Mouse (Mus musculus): ENCODE data around the gene Sec62. TPM values are rescaled to one million over a fixed set of nuclear protein-coding genes. Genes with fewer than 3 reads are reported as not detected.
"Not testable (repeated sequence)": the region's sequence is repeated elsewhere in the genome, so short reads cannot be mapped to it uniquely, and the experiment has no call there.

Sec62 gene
- polyA plus RNA-seq, 1 experiment from 2014 or later = 95.2 TPM

DNA sequence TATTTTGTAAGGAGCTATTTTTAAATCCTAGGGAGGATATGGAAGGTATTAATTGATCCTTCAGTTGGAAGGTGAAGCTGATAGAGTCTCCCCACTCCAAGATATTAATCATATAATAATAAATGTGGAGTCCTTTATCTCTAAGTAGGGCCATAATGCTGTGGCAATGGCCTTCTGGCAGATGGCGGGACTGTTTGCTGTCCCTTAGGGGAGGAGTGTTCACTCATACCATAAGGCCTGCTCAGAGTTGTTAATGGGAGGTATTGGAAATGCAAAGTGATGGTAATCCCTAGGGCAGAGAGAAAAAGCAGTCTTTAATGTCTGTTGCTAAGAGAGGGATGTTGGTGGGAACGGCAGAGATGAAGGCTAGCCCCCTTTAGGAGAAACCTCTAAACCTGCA is 53.1 kb downstream of the Sec62 start:
- 83% methylated on average over 2 of the region's 2 CpGs for WGBS
- no peaks in the 10 kb centered on the region for H3K4me1 ChIP-seq
- H3K4me2 ChIP-seq = no peak overlapping the region
- no peaks in the 10 kb centered on the region for H3K27me3 ChIP-seq
- H3K4me3 ChIP-seq = no peak overlapping the region
- no peaks in the 10 kb centered on the region for H3K9me3 ChIP-seq
- no peaks in the 10 kb centered on the region for H3K36me3 ChIP-seq
- ATAC-seq (ENCODE audit: insufficient number of reproducible peaks, insufficient read depth, low FRiP score, low TSS enrichment, low read depth) = no peak
- H3K9ac ChIP-seq = no peak overlapping the region
- no peak overlapping the region for H3K27ac ChIP-seq

DNA sequence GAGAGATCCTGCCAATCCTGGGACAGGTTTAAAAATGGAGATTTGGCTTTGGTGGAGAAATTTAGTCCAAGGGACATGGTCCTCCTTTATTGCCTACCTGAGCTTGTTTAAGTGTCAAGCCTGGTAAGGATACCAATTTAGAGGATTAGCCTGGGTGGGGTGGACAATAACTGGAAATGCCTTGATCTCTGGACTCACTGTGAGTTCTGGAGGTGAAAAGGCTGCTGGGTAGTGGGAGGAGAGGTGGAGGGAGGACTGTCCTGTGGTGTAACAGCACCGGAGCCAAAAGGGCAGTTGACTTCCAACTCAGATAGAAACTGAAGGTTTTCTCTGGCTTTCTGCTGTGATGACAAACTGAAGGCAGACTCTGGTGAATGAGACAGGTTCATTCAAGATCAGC is 54.7 kb downstream of the Sec62 start:
- H3K4me3 ChIP-seq = no peak overlapping the region
- H3K4me2 ChIP-seq = no peak overlapping the region
- no peak overlapping the region for H3K9ac ChIP-seq
- H3K36me3 ChIP-seq = no peaks in the 10 kb centered on the region
- no peak for ATAC-seq (ENCODE audit: insufficient number of reproducible peaks, insufficient read depth, low FRiP score, low TSS enrichment, low read depth)
- H3K4me1 ChIP-seq = no peaks in the 10 kb centered on the region
- WGBS = 67% methylated on average over 1 of the region's 1 CpGs
- H3K27me3 ChIP-seq = no peaks in the 10 kb centered on the region
- H3K27ac ChIP-seq = no peak overlapping the region
- H3K9me3 ChIP-seq = no peaks in the 10 kb centered on the region

DNA sequence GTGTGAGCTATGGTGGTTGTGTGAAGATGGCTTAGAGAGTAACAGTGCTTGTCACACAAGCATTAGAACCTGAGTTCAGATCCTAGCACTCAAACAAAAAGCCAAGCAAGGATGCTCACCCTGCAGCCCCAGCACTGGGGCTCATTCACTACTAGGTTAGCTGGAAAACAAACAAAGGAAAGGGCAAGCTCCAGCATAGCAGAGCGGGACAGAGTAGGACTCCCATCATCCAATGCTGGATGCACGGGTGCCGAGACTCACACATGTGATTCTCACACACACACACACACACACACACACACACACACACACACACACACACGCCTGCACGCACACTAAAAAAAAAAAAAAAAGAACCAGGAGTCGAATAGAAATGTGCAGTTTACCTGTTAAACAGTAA is 58.7 kb downstream of the Sec62 start:
- H3K9me3 ChIP-seq = no peaks in the 10 kb centered on the region
- no peak overlapping the region for H3K4me2 ChIP-seq
- H3K27me3 ChIP-seq = peaks cover 19% of the 10 kb centered on the region
- no peaks in the 10 kb centered on the region for H3K36me3 ChIP-seq
- ATAC-seq (ENCODE audit: insufficient number of reproducible peaks, insufficient read depth, low FRiP score, low TSS enrichment, low read depth) = no peak
- H3K27ac ChIP-seq = no peak overlapping the region
- no peak overlapping the region for H3K9ac ChIP-seq
- H3K4me1 ChIP-seq = peaks cover 4% of the 10 kb centered on the region; the same call in 1 of the 2 replicates
- no peak overlapping the region for H3K4me3 ChIP-seq
- 79% methylated on average over 4 of the region's 6 CpGs for WGBS

DNA sequence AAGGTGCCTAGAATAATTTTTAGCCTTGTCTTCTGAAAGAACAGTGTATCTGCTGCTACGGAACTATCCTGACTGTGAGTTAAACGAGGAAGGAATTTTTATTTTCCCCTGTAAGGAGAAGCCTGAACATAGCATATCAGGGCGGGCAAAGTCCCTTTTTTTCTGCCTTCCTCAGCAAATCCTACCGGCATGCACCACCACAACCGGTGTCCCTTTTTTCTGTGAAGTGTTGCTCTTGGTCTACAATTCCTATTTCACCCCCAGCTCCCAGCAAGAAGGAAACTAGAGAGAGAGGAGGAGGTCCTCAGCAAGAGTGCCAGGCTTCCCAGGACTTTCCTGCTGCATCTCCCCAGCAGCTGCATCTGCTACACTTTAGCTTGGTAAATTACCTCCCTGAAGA is 60.9 kb downstream of the Sec62 start:
- no peaks in the 10 kb centered on the region for H3K9me3 ChIP-seq
- no peak overlapping the region for H3K4me2 ChIP-seq
- ATAC-seq (ENCODE audit: insufficient number of reproducible peaks, insufficient read depth, low FRiP score, low TSS enrichment, low read depth) = no peak
- H3K9ac ChIP-seq = no peak overlapping the region
- peaks cover 25% of the 10 kb centered on the region for H3K27me3 ChIP-seq
- WGBS = 83% methylated on average over 5 of the region's 5 CpGs
- peaks cover 4% of the 10 kb centered on the region; the same call in 1 of the 2 replicates for H3K4me1 ChIP-seq
- H3K27ac ChIP-seq = no peak overlapping the region
- H3K4me3 ChIP-seq = no peak overlapping the region
- H3K36me3 ChIP-seq = no peaks in the 10 kb centered on the region

DNA sequence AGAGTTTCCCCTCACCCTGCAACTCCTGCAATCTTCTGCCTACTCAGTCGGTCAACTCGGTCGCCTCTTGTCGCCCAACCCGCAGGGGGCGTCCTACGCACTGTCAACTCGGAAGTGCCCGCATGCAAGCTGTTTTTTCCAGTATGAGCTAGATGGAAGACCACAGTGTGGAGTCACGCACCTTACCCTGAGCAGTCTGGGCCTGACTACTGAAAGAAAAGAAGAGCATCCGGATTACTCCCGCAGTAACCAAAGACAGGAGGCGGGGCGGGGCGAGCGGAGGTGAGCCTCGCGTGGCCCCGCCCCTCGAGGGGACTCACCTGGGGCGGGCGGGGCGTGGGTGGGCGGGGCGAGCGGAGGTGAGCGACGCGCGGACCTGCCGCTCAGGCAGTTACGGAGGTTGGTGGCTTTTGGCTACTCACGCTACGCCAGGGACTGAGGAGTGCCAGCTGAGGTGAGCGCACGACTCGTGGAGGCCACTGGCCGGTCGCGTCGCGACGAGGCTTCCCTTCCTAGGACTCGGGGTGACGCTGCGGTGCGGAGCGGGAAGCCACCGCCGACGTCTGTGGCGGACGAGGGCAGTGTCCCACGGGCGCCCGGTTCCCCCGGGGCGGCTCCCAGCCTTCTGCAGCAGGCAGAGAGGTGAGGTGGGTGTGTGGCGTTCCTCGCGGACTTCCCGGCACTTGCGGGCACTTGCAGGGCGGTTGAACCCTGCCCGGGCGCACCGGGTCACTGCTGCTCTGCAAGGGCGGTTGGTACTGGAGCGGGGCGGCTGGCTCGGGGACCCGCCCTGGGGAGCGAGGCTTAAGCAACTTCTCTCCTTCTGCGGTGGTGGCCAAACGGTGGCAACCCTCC is 63.2 kb downstream of the Sec62 start, which contains the start of gene Gpr160:
TSS of gene Gpr160 (plus strand) at position 347 of the 855 bp plus-strand sequence.
- peak within 1 kb of the TSS; percentile 65 for H3K4me3 ChIP-seq
- no peaks in the 10 kb centered on the region for H3K36me3 ChIP-seq
- no peaks in the 10 kb centered on the region for H3K9me3 ChIP-seq
- peaks cover 25% of the 10 kb centered on the region for H3K27me3 ChIP-seq
- H3K4me2 ChIP-seq = peak within 1 kb of the TSS; percentile 99
- peak; percentile 85 for ATAC-seq (ENCODE audit: insufficient number of reproducible peaks, insufficient read depth, low FRiP score, low TSS enrichment, low read depth)
- under 1% methylated on average over 75 of the region's 75 CpGs for WGBS
- peak within 1 kb of the TSS; percentile 76 for H3K9ac ChIP-seq
- no peak within 1 kb of the TSS for H3K27ac ChIP-seq
- peaks cover 4% of the 10 kb centered on the region; the same call in 1 of the 2 replicates for H3K4me1 ChIP-seq

DNA sequence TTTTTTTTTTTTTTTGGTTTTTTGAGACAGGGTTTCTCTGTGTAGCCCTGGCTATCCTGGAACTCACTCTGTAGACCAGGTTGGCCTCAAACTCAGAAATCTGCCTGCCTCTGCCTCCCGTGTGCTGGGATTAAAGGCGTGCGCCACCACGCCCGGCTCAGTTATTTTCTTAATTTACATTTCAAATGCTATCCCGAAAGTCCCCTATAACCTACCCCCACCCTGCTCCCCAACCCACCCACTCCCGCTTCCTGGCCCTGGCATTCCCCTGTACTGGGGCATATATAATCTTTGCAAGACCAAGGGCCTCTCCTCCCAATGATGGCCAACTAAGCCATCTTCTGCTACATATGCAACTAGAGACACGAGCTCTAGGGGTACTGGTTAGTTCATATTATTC is 66.9 kb downstream of the Sec62 start:
- ATAC-seq (ENCODE audit: insufficient number of reproducible peaks, insufficient read depth, low FRiP score, low TSS enrichment, low read depth); H3K4me2 ChIP-seq; H3K9me3 ChIP-seq; H3K9ac ChIP-seq; H3K4me1 ChIP-seq; H3K36me3 ChIP-seq; H3K4me3 ChIP-seq; H3K27ac ChIP-seq: not testable (repeated sequence)
- WGBS = 94% methylated on average over 8 of the region's 8 CpGs
- H3K27me3 ChIP-seq = peaks cover 19% of the 10 kb centered on the region

DNA sequence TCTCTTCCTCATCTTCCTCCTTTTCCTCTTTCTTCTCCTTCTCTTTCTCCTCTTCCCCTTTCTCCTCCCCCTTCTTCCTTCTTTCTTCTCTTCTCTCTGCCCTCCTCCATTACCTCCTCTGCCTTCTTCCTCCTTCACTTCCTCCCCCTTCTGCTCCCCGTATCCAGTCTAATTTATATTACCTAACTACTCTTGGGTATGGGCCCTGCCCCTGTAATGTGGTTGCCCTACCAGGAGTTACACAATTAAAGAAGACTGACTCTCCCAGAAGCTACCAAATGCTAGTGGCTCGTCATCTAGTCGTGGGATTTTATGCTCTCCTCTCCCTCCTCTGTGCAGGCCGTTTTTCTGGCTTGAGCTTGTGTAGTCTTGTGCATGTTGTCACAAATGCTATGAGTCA is 68.0 kb downstream of the Sec62 start:
- Histone ChIP-seq H3K9me3 (no peaks in the 10 kb centered on the region), H3K9ac (no peak overlapping the region), H3K4me2 (no peak overlapping the region), H3K4me1 (0 out of 2 replicates have a peak, but pooled peaks cover under 1% of the 10 kb centered on the region), H3K4me3 (no peak overlapping the region), H3K36me3 (no peaks in the 10 kb centered on the region), H3K27ac (no peak overlapping the region), H3K27me3 (peaks cover 11% of the 10 kb centered on the region)
- WGBS = 80% methylated on average over 4 of the region's 4 CpGs
- no peak for ATAC-seq (ENCODE audit: insufficient number of reproducible peaks, insufficient read depth, low FRiP score, low TSS enrichment, low read depth)

DNA sequence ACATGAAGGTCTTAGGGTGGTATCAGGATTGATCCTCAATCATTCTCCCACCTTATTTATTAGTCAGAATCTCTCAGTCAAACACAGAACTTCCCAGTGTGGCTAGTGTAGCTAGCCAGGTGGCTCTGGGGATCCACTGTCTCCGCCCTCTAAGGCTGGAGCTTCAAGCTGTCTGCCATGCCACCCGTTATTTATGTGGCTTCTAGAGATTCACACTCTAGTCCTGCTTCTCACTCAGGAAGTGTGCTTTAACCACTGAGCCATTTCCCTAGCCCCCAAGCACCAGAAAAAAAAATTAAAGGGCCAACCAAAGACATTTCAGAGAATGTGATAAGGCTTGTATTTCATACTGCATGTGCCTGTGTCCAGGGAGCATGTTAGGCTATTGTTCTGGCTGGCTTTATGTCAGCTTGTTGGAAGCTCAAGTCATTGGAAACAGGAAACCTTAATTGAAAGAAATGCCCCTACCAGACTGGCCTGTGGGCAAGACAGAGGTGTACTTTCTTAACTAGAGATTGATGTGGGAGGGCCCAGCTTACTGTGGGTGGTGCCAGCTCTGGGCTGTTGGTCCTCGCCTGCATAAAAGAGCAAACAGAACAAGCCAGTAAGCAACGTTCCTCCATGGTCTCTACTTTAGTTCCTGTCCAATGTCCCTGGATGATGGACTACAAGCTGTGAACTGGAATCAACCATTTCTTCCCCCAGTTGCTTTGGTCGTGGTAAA is 71.2 kb downstream of the Sec62 start:
- Histone ChIP-seq H3K4me3 (no peak overlapping the region), H3K9me3 (no peaks in the 10 kb centered on the region), H3K27ac (no peak overlapping the region), H3K27me3 (no peaks in the 10 kb centered on the region), H3K4me1 (no peaks in the 10 kb centered on the region), H3K36me3 (no peaks in the 10 kb centered on the region), H3K4me2 (no peak overlapping the region), H3K9ac (no peak overlapping the region)
- WGBS = 68% methylated on average over 5 of the region's 5 CpGs
- no peak for ATAC-seq (ENCODE audit: insufficient number of reproducible peaks, insufficient read depth, low FRiP score, low TSS enrichment, low read depth)

DNA sequence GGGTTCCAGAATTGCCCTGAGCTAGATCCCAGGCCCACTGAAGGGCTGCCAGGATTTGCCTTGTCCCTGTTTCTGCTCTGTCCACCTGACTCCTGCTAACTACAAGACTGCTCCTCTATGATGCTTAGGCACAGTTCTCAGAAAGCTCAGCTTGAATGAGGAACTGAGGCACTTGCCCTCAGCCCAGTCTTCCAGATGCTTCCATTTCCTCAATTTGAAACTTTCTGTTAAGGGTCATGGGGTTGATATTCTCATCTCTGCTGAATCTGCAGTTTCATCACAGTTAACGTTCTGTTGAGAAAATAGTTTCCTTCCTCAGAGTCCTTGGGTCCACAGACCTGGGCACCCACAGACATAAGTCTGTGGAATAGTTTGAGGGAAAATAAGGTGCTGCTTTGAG is 72.0 kb downstream of the Sec62 start:
- H3K36me3 ChIP-seq = no peaks in the 10 kb centered on the region
- no peaks in the 10 kb centered on the region for H3K27me3 ChIP-seq
- H3K27ac ChIP-seq = no peak overlapping the region
- H3K4me2 ChIP-seq = no peak overlapping the region
- no peaks in the 10 kb centered on the region for H3K4me1 ChIP-seq
- H3K9me3 ChIP-seq = no peaks in the 10 kb centered on the region
- H3K4me3 ChIP-seq = no peak overlapping the region
- 70% methylated on average over 1 of the region's 1 CpGs for WGBS
- ATAC-seq (ENCODE audit: insufficient number of reproducible peaks, insufficient read depth, low FRiP score, low TSS enrichment, low read depth) = no peak
- H3K9ac ChIP-seq = no peak overlapping the region

DNA sequence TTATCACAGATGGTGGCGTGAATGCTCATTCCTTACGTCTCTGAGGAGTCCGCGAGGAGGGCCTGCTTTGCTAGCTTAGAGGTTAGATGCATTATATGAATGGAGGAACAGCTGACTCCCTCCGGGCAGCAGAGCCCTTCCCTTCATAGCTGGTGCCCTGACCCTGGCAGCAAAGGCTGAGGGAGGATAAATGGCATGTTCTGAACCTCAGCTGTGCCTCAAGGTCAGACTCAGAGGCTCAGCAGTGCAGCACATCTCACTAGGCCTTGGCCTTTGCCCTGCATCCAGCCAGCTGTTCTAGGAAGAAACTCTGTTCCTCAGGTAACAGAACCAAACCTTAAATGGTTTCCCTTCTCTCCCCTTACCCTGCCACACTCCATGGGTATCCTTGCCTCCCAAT is 75.5 kb downstream of the Sec62 start:
- no peak overlapping the region for H3K9ac ChIP-seq
- no peak overlapping the region for H3K4me3 ChIP-seq
- no peak overlapping the region for H3K27ac ChIP-seq
- no peaks in the 10 kb centered on the region for H3K36me3 ChIP-seq
- H3K4me2 ChIP-seq = no peak overlapping the region
- H3K4me1 ChIP-seq = no peaks in the 10 kb centered on the region
- WGBS = 71% methylated on average over 5 of the region's 5 CpGs
- H3K27me3 ChIP-seq = no peaks in the 10 kb centered on the region
- no peaks in the 10 kb centered on the region for H3K9me3 ChIP-seq
- no peak for ATAC-seq (ENCODE audit: insufficient number of reproducible peaks, insufficient read depth, low FRiP score, low TSS enrichment, low read depth)

DNA sequence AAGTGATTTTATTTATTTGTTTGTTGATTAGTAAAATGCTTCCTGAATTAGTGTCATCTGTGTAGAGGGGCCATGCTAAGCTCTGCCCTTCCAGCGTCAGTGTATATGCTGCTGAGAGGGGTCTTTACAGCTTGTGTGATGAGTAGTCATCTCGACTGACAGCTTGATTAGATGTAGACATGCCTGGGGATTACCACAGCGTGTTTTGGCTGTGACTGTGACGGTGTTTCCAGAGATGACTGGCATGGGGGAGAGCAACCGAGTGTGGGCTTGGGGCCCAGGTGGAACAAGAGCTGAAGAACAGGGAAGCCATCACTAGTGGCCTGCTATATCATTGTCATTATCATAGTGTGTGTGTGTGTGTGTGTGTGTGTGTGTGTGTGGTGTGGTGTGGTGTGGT is 76.0 kb downstream of the Sec62 start:
- H3K36me3 ChIP-seq = no peaks in the 10 kb centered on the region
- no peak for ATAC-seq (ENCODE audit: insufficient number of reproducible peaks, insufficient read depth, low FRiP score, low TSS enrichment, low read depth)
- no peak overlapping the region for H3K4me2 ChIP-seq
- no peaks in the 10 kb centered on the region for H3K27me3 ChIP-seq
- WGBS = 57% methylated on average over 5 of the region's 5 CpGs
- H3K9me3 ChIP-seq = no peaks in the 10 kb centered on the region
- H3K4me3 ChIP-seq = no peak overlapping the region
- no peak overlapping the region for H3K9ac ChIP-seq
- no peaks in the 10 kb centered on the region for H3K4me1 ChIP-seq
- no peak overlapping the region for H3K27ac ChIP-seq

DNA sequence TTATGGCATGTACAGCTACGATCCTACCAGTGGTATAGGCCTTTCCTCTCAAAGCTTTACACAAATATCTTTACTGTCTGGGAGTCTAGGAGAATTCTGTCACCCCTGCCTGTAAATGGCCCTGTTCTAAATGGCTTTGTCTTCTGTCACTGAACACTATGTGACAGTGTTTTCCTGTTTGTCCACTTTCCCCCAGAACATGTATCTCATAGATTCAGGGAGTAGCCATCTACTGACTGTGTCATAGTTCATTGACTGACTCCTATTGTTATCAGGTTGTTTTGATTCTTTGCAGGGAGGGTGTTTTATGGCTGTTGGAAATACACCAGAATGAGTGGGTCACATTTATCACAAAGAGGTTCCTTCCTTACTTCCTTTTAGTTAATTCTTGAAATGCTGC is 77.3 kb downstream of the Sec62 start:
- no peak overlapping the region for H3K27ac ChIP-seq
- no peak overlapping the region for H3K9ac ChIP-seq
- H3K36me3 ChIP-seq = no peaks in the 10 kb centered on the region
- WGBS = 87% methylated on average over 1 of the region's 1 CpGs
- no peak overlapping the region for H3K4me2 ChIP-seq
- no peak overlapping the region for H3K4me3 ChIP-seq
- no peaks in the 10 kb centered on the region for H3K4me1 ChIP-seq
- ATAC-seq (ENCODE audit: insufficient number of reproducible peaks, insufficient read depth, low FRiP score, low TSS enrichment, low read depth) = no peak
- no peaks in the 10 kb centered on the region for H3K9me3 ChIP-seq
- H3K27me3 ChIP-seq = no peaks in the 10 kb centered on the region
